Mouse (Mus musculus) lung, postnatal 10 days (tissue): Measurements from ENCODE around the gene Il16.
"Not testable (repeated sequence)": the region's sequence is repeated elsewhere in the genome, so short reads cannot be mapped to it uniquely, and the experiment has no call there.

Experiments
- DNase-seq: peaks from one replicate; pipeline ENCODE4 v3.0.0; 2021

Il16 gene

DNA sequence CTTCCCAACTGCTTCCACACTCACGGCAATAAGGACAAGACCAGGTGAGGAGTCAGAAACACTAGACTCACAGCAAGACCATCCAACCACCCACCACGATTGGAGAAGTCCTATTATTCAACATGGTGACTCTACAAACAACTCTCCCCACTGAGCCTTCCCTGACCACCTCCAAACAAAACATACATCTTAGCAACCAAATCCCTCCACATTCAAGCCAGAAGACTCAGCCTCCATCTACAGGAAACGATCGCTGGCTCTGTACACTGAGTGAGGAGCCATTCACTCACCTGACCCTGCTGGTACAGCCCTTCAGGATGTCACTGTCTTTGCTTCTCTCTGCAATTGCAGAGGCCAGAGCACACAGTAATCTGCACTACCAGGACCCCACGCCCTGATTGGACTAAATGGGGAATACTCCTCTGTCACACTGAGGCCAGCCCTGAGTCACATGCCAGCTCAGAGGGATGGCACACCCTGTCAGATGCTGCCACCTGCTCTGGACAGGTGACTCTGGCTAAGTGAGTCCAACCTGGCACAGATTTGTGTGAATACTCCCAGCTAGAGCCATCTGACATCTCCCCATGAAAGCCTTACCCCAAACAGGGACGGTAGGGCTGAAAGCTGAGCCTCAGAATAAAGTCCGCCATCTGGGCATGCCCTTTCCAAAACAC lies 10.3 kb downstream of the Il16 start:
- DNase-seq: no peak

DNA sequence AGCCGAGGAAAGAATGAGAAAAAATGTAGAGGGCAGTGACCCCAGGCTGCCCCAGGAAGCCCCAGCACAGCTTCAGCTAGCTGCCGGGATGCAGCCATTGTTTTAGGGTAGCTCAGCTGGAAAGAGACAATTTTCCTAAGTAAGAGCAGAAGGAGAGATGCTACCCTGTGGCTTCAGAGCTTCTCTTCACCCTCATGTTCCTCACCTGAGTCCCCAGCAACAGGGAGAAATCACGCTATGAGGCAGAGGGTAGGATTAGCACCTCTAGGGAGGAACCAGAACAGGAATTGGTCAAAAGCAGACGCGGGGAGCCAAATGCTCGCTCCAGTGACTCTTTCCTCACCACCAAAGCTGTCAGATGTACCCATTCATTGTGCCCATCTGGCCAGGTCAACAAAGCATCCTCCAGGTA lies 10.8 kb downstream of the Il16 start:
- DNase-seq: no peak

DNA sequence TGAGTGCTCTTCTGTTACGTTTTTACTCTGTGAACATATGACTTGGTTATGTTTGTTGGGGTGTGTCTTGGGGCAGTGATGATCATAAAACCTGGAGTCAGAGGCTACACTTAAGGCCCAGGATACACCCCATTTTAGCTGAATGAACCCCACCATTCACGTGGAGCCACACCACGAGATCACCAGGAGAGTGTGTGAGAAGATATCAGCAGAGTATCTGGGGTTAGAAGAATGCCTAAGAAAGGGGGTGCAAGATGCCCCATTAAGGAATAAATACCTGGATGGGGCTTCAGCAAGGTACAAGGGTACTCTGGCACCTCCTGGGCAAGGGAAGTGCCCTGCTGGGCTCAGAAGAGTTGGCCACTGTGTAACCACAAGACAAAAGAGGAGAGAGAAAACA lies 11.3 kb downstream of the Il16 start:
- no peak for DNase-seq

DNA sequence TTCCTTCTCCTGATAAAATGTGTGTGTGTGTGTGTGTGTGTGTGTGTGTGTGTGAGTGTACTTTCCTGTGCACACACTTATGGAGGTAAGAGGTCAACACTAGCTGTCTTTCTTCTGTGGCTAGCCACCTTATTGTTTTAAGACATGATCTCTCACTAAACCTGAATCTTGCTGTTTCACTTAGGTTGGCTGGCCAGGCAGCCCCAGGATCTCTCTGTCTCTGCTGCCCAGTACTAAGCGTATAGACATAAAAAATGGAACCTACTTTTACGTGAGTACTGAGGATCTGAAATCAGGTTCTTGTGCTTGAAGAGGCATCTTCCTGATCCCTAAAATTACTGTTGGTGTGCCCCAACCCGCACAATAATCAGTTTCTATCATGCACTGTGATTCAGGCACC lies 12.7 kb downstream of the Il16 start:
- no peak for DNase-seq

DNA sequence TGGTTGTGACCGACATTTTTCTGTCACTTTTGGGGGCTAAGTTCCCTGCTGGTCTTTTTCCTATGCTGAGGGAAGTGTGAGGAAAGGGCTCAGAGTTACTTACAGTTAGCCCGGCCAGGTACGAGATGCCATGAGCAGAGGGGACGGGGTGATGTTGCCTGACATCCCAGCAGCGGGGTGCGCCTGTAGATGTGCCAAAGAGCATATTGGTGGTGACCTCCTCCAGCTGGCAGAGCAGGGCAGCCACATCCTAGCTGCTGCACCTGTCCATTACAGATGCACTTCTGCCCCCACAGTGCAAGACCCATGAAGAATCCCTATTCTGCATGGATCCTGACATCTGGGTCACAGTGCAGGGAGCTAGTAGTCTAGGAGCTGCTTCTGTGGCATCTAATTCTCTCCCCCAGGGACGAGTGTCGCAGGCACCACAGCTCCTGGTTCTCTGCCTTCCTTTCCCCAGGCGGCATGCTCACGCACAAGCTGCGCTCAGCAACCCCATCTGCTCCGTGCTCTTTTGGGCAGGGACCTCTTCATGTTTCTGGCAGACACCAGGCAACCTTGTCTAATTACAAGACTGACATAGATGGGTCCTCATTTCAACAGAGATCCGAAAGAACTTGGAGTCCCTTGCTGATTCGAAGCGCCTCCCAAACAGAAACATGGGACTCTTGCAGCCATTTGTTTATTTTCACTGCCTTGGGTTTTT lies 13.4 kb downstream of the Il16 start:
- no peak for DNase-seq

DNA sequence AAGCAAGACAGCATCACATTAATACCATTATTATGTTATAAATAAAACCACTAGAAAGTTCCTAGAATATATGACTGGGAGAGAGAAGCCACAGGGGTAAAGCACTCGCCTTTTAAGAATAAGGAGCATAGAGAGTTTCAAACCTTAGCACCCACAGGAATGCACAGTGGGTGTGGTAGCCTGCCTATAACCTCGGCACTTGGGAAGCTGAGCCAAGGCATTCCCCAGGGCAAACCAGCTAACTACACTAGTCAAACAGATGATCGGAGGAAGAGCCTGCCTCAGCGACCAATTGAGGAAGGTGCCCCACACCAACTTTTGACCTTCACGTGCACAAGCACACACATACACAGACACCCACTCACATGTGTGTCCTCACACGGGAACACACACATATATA lies 14.2 kb downstream of the Il16 start:
- no peak for DNase-seq

DNA sequence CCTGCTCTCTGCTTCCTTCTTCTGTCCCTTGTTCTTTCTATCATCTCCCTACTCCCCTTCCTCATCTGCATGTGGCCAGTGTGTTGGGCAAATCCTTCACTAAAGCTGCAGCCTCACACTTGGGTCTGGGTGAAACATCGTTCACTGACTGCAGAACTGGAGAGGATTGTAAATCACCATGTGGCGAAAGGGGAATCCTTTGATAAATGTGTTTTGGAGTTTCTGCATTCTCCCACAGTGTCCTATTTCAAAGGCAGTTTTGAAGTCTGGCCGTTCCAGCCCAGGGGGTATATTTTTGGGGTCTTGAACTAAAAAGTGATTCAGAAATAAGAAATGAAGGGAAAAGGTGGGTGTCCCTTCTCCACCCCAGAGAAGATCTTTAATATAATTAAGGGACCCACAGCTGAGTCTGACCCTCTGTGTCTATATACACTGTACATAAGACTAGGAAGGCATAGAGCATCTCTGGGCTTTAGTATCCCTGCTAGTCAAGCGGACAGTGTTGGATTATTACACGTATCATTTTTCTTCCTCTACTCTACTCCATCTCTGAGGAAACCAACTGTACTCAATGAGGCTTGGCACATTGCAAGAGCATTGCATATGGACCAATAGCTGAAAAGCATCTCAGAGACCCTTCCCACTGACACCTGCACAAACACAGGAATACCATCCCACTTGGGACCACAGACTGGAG lies 18.4 kb downstream of the Il16 start:
- no peak for DNase-seq

DNA sequence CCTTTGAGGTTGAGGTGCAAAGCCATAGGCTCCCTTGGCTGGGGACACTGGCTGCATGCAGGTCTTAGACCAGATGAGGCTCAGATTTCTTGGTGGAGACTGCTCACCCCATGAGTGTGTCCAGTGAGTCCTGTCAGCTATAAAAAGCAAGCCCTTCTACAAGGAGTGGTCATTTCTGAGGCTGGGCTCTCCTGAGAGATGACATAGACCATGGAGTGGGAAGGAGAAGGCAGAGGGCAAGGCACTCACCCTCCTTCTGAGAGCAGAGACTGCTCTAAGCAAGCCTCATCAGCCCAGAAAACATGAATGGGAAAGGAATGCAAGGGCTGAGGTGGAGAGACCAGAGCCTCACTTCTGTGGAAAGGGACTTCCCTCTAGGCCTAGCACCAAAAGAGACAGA lies 19.7 kb downstream of the Il16 start:
- DNase-seq: no peak

DNA sequence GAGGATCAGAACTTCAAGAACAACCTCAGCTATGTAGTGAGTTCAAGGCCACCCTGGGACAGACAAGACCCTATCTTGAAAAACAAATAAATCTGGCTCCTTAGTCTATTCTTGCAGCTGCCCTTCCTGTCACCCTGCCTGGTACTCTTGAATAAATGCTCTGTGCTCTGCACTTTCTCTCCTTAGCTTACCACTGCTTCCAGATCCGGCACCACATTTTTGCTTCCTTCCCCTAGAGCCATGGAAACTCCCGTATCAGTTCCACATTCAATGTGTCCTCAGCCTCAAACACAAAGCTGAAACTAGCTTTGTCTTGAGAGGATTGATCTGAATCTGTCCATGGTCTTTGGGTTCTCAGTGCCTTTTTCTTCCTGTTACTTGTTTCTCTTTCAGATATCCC lies 21.0 kb downstream of the Il16 start:
- no peak for DNase-seq

DNA sequence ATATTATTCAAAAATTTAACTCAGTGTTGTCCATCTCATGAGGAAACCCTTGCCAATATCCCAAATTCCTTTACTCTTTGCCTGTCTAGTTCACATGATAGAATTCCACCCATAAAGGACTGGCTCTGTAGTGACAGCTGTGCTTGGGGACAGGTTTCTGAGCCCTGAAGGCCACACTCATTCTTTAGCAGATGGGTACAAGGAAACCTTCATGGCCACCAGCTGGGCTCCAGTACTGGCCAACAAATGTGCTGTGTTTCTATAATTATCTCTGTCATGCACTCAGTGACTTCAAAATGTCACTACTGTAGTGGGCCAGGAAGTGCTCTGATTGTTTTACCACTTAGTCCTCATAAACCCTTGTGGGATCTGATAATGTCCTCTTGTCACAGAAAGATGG lies 21.6 kb downstream of the Il16 start:
- no peak for DNase-seq

DNA sequence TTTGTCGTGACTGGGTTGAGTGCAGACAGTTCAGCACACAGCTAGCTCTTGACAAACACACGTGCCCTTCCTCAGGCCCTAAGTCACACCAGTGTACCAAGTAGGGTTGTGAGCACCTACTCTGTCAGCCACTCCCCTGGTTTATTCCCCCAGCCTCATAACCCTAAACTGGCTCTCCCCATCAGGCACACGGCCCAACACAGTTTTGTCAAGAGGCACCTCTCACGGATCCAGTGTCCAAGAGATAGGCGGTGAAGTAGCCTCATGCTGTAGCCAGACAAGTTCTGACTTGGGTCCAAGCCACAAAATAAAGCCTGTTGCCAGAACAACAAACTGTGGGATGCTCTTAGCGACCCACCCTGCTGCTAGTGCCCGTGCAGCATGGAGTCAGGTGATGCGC lies 22.3 kb downstream of the Il16 start:
- no peak for DNase-seq

DNA sequence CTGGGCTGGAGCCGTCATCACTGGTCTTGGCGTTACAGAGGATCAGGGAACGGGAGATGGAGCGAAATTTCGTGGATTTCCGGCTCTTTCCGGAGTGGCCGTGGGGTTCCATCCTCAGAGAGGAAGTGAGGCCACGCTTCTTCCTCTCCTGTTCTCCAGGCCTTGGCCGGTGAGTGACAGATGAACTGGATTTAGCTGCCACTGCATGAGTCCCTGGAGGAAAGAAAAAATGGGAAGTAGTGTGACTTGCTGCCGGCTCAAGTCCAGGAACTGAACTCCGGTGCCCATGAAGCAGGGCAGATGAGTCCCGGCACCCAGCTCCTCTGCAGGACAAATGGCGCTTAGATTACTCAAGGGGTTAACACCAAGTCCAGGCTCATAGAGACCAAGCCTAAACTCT lies 23.0 kb downstream of the Il16 start:
- DNase-seq: no peak

DNA sequence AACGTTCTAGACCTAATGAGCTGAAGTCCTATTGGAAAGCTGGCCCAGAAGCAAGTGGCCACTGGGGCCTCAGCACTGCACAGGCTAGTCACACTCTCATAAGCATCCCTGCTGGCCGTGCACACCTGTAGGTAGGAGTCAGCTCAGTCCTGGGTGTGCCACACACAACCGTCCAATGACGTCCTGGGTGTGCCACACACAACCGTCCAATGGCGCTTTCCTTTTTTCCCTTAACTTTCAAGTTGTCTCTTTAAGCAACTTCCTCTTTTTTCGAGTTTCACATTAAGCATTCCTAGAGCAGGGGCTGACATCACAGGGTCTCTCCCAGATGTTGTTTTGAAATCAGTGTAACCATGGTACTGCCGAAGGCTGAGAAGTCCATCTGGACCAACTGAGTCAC lies 25.3 kb downstream of the Il16 start:
- DNase-seq: no peak

DNA sequence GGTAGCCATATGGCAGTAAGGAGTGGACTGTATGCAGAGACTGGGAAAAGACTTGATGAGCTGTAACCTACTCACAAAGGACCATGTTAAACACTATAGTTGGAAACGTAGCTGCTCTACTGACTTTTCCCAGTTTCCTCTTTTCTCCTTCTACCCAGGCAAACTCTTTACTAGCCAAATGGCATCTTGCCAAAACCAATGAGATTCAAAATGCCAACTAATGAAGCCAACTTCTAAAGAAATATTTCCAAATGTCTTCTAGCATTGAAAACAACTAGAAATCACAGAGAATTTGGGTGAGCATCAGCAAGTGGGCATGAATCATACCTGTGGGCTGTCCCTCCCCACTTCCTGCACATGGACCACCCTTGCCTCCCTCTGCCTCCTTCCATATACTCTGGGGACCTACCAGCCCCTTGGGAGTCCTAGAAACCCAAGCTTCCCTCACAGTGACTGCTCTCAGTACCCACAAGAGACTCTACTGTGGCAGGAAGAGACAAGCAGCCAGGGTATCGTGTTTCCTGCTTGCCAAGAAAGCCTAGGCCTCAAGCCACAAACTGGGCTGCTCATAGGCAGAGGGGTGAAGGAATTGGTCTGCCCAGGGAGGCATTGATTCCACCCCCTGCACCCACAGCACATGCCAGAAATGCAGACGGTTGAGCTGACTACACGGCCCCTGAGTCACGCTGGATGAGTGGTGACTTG lies 28.4 kb downstream of the Il16 start:
- DNase-seq: peak; percentile 14

DNA sequence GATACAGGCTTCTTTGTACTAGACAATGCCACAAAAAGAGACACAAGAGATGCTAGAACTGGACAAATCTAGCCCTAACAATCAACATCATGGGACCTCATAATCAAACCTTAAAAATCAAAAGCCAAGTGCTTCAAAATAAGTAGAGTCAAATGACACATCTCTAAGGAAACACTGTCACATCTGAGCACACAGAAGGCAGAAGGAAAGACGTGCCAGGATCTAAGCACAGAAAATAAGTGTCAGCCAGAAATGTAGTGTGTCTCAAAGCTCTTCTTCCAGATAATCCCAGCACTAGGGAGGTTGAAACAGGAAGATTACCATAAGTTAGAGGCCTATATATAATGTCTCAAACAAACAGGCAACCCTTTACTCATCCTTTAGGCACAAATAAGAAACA lies 31.9 kb downstream of the Il16 start:
- no peak for DNase-seq

DNA sequence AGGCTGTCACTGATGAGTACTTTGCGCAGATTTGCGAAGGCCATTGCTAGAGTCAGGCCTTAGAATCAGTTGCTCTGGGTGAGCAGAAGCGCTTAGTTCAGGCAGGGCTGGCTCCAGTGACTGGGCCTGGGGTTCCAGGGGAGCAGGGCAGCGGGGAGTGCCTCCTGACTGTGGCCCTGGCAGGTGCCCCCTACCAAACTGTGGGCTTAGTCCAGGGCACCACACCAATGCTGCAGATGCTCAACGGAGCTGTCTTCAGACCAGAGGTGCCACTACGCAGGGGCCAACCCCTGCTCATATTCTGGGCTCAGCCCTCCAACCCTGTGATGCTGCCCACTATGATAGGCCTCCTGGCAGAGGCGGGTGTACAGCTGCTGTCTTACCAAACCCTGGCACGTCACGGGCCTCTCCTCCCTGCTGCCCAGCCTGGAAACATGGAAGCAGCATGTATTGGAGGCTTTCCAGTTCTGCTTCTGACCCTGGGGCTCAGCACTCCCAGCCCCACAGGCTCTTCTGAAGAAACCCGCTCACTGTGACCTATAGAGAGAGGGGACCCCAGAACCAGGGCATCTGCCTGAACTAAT lies 33.8 kb downstream of the Il16 start:
- not testable (repeated sequence) for DNase-seq

DNA sequence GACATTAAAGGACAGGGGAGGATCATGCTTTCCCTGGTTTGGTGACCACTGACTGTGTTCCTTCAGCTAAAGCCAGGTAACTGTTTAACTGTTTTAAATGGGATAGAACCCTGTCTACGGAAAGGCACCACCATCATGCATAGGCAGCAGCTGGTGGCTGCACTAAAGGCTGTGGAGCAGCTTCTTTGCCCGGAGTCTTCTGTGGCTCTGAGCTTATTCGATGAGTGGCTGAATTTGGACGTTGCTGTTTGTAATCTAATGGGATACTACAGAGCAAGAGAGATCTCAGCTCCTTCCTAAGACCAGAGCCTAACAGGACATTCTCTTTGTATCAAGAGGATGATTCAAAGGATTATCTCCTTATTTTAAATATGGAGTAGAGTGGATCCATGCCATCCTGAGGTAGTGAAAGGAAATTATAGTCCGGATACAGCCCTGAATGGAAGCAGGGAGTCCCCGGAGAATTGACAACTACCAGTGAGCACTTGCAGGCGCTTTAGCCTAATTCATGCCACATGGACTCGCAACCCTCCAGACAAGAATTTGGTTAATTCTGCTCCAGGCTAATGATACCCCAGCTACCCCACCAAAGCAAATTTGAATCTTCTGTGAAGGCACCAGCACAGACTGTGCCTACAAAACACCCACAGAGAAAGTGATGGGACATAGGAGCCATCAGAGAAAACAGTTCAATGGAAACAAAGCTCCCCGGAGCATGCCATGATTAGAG lies 42.3 kb downstream of the Il16 start:
- DNase-seq: no peak

DNA sequence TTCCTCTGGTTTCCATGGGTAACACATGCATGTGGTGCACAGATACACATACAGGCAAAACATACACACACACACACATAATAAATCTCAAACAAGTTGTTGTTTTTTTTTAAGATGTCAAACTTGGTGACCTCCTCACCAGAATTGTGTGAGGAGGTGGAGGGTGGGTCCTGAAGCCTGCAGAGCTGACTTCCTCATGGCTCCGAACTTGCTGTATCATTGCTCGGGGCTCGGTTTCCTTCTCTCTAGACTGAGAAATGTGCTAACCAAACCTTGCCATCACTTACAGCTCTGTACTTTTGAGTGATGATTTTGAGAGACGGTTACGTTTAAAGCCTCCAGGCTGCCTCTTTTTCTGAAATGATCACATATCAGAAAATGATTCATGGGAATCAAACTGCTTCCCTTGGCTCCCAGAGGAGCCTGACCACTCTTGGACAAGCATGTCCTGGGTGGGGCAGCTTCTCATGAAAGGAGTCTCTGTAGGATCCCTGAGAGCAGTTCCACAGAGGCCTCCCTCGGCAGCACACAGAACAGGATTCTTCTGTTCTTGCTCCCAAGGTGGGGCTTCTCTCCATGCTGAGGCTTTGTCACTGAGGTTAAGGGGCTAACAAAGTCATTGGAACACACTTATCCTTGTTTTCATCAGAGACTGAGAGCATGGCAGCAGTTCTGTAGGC lies 46.3 kb downstream of the Il16 start:
- no peak for DNase-seq

DNA sequence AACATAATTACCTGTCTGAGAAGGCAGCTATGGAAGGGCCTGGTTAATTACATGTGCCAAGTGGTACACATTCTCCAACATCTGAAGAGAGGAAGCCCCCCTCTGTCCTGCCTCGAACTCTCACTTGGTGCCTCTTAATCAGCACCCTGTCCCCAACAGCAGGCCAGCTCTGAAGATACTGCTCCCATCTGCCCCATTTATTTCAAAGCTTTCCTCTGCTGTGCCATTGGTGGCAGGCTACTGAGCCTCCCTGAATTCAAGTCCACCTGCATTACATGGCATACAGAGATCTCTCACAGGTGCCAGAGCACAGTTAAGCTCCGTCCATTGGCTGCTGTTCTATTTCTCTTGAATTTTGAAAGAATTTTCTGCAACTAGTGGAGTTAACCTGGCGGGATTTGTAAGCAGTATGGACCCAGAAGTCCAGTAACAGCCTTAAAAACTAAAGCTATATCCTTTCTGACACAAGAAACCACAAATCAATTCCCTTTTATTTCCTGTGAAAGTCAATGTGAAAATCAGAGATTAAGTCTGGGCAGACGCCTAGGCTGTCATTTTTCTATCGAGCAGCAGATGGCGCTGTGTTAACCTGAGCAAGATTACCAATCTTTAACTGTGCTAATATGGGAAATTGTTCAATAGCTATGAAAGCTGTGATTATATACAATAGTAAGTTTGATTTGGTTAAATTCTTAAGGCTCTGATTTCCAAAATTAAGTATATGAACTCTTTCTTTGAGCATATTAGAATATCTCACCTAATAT lies 49.9 kb downstream of the Il16 start:
- DNase-seq: peak; percentile 22

DNA sequence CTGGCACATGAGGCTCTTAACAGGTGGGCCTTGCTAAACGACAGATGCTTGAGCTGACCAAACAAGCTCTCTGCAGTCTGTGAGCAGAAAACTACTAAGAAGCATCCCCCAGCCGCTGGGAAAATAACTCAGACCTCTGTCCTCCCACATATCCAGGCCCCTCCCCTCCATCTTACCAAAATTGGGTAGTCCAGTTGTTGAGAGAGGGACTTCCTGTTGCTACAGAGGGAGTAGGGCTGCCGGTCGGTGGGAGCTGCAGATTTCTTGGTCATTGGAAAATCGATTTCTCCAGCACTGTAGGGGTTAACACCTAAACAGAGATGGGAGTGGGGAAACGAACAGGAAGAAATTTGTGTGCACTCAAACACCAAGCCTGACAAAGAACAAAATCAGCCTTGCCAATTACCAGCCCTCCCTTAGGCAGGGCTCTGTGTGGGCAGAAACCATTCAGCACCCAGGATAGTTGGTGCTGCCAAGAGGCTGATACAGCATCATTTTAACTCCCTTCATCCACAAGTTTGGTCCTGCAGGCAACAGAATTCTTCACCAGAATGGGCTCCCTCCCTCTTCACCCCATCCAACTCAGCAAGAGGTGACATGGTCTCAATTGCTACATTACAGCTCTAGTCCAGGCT lies 62.8 kb downstream of the Il16 start:
- no peak for DNase-seq

DNA sequence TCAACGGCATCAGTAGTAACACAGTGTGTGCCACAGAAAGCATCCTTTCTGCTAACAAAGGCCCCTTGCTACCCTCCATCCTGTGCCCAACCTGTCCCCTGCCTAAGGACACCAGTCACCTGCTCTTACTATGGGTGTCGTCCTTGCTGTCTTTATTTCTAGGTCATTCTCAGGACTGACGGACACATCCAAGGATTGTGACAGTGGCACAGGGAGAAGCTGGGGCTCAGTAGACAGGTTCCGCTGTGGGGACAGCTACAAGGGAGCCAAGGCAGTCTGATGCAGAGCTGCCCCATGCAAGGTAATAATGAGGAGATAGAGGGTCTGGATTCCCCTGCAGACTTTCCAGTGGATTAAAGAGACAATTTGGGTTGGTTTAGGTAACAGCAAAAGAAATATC lies 67.0 kb downstream of the Il16 start:
- DNase-seq: no peak
